Mouse (Mus musculus) inflammation-experienced regulatory T-cells, adult 6 months (primary cell): ENCODE measurements around the gene Trp53. TPM values are rescaled to one million over a fixed set of nuclear protein-coding genes. Genes with fewer than 3 reads are reported as not detected.
A peak's percentile ranks its signal among the peaks of the same experiment; 100 is the strongest.

Source experiments
- ATAC-seq: one replicate; pipeline ENCODE4 v1.8.0; 2017
- polyA plus RNA-seq, 3 experiments: library from polyadenylated mRNA; unstranded; fragments of 100-300 nt; shearing (Covaris generic); gene quantifications; one replicate each; pipeline ENCODE4 v1.2.1; 2017

The Trp53 gene
- polyA plus RNA-seq, 3 experiments from 2014 or later = 193 to 355 (median 324) TPM

GRCm38 (mm10) chr11:69563373-69563772 is 16.8 kb upstream of the Trp53 start:
- ATAC-seq = no peak

DNA sequence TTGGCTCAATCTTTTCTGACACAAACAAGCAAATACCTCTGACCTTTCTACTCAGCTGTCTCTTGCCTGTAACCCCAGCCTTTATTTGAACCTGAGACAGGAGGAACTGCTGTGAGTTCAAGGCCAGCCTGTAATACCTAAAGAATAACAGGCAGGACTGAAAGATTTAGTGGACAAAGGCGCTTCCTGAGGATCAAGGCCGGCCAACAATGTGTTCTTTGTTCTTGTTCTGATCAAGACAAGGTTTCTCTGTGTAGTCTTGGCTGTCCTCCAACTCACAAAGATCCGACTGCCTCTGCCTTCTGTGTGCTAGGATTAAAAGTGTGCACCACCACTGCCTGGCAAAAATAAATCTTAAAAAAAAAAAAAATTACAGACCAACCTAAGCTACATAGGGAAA is 15.8 kb upstream of the Trp53 start:
- ATAC-seq = no peak

DNA sequence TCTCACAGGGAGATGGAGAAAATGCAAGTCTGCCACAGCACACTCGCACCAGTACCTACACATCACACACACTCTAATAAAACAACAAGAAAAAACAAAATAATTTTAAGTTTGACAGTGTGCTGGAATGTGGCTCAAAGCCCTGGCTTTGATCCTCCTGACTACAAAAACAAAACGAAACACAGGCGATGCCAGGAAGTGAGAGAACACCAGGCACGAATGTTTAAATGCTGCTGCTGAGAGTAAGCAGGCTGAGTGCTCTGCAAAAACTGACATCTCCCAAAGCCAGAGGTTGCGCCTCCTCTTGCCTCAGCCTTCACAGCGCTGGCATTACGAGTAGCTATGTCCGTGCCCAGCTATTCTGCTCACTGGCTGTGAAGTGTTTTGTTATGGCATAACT is 15.0 kb upstream of the Trp53 start:
- no peak for ATAC-seq

DNA sequence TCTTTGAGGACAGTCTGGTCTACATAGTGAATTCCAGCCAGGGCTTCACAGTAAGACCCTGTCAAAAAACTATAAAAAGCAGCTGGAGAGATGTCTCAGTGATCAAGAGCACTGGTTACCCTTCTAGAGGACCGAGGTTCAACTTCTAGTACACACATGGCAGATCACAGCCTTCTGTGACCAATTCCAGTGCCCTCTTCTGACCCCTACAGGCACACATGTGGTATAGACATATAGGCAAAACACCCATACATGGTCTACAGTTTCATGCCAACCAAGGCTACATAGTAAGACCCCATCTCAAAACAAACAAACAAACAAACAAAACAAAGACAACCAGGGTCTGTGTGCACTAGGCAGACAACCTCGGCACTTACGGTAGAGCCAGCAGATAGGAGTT is 4.9 kb upstream of the Trp53 start:
- no peak for ATAC-seq

- no peak for ATAC-seq
These were observed 3.9 kb upstream of the Trp53 start for GRCm38 (mm10) chr11:69576307-69576706.

DNA sequence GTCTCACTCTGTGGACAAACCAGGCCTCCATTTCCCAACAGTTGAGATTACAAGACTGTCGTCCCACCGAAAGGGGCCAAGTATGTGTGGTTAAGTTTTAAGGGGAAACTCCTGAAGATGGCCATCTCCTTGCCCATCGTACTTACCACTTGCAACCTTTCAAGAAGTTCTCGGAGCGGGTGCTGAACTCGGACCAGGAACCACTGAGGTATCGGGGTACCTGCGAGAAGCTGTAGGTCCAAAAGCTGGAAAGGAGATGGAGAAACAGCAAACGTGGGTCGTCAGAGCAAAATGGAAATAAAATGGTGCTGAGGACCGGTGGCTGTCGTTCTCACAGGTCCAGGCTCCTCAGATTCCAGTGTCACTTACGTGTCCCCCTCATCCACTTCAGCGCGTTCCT is 1.9 kb upstream of the Trp53 start:
- ATAC-seq = no peak

- peak; percentile 59 for ATAC-seq
These were observed 786 bp upstream of the Trp53 start for GRCm38 (mm10) chr11:69579128-69580017.

- ATAC-seq = no peak
These were observed 500 bp downstream of the Trp53 start for GRCm38 (mm10) chr11:69580572-69581146.

DNA sequence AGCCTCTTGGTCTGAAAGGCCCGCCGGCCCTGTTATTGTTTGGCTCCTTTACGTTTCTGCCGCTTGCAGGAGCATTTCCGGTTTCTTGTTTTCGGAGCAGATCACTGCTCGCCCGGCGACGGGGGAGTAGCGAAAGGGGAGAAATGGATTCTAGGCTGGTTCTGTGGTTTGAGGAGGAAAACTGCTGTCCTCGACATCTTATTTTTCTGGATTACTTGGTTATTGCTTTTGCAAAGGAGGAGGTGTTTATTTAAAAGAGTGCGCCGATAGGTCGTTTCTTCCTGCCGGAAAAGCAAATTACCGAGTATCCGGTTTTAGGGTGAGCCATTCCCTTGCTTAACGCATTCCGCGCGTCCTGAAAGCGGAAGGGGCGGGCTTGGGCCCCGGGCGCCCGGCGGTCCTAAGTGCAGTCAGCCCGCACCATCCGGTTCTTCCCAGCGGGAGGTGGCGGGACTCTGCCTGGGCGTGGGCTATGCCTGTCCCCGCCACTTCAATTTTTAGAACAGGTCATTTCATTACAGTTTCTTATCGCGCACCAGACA is 1.1 kb downstream of the Trp53 start:
- ATAC-seq = peak; percentile 64

- ATAC-seq = no peak
These were observed 1.7 kb downstream of the Trp53 start for GRCm38 (mm10) chr11:69581814-69582213.

GRCm38 (mm10) chr11:69582230-69582805 is 2.2 kb downstream of the Trp53 start:
- no peak for ATAC-seq

DNA sequence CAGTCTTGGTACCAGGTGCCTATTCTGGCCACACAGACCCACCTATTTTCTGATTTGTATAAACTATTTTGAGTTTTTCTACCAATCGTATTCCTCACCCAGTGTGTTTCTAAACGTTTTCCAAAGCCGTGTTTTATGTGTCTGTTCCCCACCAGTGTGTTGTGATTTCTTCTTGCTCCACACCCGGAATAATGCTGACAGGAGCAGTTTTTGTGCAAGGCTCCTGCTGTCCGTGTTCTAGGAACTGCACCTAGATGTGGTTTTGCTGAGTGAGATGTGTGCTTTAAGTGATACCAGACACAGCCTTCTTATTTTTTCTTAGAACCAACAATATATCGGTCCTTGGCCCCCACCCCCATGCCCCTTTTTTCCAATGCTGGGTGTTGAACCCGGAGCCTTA is 3.8 kb downstream of the Trp53 start:
- no peak for ATAC-seq

DNA sequence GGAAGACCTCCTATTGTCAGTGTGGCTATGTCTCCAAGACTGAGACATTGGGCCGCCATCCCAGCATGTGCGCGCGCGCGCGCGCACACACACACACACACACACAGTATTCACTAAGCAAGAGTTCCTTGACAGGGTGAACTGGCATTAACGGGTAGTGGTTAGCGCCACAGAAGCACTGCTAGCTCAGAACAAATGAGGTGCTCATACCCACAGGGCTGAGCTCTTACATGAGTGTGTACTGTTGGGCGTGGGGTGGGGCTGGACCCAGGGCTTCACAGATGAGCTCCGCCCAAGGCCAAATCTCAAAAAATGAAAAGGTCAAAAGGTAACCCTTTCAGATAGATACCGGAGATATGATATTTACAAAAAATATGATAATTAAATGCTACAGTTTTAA is 4.8 kb downstream of the Trp53 start:
- no peak for ATAC-seq

DNA sequence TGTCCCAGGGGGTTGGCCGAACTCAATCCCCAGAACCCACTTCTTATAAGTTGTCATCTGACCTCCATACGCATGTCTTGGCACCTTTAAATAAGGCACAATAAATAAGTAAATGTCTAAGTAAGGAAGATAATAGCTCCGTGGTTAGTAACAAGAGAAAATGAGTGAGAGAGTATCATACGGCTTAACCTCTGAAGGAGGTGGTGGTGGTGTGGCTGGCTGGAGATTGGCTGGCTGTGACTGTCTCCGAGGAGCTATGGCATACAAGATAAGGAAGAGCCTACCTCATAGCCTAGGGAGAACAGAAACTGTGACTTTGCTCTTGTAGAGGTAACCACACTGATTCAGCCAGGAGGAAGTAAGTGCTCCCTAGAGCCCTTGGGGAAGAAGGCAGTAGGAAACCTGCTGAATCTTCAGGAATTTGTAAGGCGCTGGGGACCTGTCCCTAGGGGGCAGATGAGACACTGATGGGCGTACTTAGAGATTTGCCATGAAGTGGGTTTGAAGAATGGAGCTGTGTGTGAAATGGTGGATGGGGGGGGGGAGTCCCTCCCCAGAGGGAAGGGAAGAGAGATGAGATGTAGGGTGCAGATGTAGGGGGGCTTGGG is 5.7 kb downstream of the Trp53 start:
- no peak for ATAC-seq

DNA sequence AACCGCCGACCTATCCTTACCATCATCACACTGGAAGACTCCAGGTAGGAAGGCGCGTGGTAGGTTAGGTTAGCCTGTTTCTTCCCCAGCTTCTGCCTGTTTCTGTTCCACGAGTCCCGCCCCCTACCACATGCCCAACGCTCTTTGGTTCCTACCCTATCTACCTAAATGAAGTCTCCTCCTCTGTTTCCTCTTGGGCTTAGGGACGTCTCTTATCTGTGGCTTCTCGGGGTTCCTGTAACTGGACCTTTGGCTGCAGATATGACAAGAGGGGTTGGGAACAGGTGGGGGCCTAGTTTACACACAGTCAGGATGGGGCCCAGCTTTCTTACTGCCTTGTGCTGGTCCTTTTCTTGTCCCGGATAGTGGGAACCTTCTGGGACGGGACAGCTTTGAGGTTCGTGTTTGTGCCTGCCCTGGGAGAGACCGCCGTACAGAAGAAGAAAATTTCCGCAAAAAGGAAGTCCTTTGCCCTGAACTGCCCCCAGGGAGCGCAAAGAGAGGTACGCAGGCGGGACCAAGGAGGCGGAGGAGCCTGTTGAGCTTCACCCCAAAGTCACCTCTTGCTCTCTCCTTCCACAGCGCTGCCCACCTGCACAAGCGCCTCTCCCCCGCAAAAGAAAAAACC is 9.2 kb downstream of the Trp53 start:
- ATAC-seq = no peak

DNA sequence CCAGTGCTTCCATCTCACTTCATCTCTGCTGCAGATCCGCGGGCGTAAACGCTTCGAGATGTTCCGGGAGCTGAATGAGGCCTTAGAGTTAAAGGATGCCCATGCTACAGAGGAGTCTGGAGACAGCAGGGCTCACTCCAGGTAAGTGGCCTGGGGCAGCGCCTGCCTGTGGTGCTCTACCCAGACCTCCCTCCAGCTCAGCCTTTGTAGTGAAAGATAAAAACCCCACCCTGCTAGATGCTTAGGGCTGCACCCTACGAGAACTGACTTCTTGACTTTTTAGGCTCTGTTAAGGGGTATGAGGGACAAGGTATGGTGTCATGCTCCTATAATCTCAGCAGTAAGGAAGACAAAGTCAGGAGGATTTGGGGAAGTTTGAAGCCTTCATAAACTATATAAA is 10.5 kb downstream of the Trp53 start:
- no peak for ATAC-seq

- ATAC-seq = no peak
These were observed 11.3 kb downstream of the Trp53 start for GRCm38 (mm10) chr11:69591424-69591823.

DNA sequence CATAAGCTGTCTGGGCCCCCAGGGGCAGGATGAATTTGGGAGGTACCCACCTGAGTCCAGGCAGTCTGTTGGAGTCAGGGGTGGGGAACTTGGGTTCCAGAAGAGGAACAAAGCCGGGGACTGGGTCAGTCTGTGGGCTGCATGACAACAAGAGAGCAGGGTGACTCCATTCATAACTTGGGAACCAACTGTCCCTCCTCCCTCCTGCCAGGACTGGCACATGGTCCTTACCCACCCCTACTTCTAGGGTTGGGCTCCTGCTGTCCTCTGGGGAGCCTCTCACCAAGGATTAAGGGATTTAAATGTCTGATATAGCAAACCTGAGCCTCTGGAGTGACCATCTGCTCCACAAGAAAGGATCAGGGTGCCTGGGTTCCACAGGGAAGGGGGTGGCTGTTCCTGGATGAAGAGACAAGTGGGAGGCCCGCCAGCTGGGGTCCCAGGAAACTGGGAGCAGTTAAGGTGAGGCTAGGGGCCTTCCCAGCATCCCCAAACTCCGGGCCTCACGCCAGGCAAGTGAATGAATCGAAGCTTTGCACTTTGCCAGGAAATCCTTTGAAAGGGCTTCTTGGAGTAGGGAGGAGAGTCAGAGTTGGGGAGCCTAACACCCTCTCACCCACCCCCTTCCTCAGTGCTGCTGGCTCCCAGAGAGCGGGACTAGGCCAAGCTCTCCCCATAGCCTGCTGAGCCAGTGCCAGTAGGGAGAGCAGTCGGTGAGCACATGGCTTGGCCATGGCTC is 11.9 kb downstream of the Trp53 start:
- no peak for ATAC-seq

- no peak for ATAC-seq
These were observed 12.6 kb downstream of the Trp53 start for GRCm38 (mm10) chr11:69592799-69593198.

DNA sequence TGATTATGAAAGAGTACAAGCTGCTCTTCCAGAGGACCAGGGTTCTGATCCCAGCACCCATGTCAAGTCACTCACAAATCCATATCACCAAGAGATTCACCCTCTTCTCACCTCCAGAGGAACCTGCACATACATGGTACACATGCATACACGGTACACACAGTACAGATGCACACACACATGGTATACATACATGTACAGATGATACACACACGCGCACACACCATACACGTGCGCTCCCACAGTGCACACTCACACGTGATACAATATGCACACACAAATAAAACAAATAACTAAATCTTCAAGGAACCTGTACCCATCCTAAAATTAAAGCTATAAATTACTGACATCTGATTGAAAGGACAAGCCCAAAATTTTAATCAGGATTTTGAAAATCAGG is 14.7 kb downstream of the Trp53 start:
- ATAC-seq = no peak

- ATAC-seq = no peak
These were observed 19.3 kb downstream of the Trp53 start for GRCm38 (mm10) chr11:69599436-69599835.

GRCm38 (mm10) chr11:69600098-69600497 is 19.9 kb downstream of the Trp53 start:
- no peak for ATAC-seq
